Mouse (Mus musculus) v-Abl transformed pro-B cells (cell line): ENCODE results near the gene Sgsm2.

ENCODE experiments used
- in situ Hi-C, 2 experiments: fragments of 400-800 bp; cut with MboI; formaldehyde crosslinking; loops; one replicate each; pipeline ENCODE4 v1.15.1; 2025; ENCODE audit not compliant: unreplicated experiment in 2 of 2

Sgsm2 gene

DNA sequence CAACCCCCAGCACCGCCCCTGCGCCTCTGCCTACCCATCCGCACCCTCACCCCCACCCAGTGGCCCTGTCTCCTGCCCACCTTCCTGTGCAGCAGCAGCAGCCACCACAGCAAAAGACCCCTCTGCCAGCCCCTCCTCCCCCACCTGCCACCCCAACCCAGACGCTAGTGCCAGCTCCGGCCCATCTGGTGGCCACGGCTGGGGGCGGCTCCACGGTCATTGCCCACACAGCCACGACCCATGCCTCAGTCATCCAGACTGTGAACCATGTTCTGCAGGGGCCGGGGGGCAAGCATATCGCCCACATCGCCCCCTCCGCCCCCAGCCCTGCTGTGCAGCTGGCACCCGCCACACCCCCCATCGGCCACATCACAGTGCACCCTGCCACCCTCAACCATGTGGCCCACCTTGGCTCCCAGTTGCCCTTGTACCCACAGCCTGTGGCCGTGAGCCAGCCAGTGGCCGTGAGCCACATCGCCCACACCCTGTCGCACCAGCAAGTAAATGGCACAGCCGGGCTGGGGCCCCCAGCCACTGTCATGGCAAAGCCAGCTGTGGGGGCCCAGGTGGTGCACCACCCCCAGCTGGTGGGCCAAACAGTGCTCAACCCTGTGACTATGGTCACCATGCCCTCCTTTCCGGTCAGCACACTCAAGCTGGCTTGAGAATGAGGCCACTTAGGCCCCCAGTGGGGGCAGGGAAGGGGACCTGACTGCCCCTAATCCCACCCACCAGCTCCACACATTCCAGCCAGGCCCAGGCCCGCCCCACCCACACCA is 54.0 kb downstream of the Sgsm2 start:
- in situ Hi-C loops: loop anchor here (10.0 to 25.0 kb wide), 3 partner anchors 288 to 1656 kb away; partner anchors contain the start of genes Ctns (in 1 of the 2), Emc6 (in 1 of the 2), Shpk (in 1 of the 2) and Tax1bp3 (in 1 of the 2)

DNA sequence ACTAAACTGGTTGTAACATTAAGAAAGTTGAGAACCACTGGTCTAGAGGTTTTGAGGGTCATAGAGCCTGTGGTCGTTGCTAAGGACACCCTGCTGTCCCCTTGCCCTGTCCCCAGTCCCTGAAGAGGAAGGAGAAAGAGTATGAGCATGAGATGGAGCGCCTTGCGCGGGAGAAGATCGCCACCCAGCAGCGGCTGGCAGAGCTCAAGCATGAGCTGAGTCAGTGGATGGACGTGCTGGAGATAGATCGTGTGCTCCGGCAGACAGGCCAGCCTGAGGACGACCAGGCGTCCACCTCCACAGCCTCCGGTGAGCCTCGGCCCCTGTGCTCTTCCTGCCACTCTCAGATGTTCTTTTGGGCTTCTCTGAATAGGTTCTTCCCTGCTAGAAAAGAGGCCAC is 54.8 kb downstream of the Sgsm2 start:
- in situ Hi-C loops: loop anchor here (10.0 to 25.0 kb wide), 3 partner anchors 287 to 1655 kb away; partner anchors contain the start of genes Ctns (in 1 of the 2), Emc6 (in 1 of the 2), Shpk (in 1 of the 2) and Tax1bp3 (in 1 of the 2)

DNA sequence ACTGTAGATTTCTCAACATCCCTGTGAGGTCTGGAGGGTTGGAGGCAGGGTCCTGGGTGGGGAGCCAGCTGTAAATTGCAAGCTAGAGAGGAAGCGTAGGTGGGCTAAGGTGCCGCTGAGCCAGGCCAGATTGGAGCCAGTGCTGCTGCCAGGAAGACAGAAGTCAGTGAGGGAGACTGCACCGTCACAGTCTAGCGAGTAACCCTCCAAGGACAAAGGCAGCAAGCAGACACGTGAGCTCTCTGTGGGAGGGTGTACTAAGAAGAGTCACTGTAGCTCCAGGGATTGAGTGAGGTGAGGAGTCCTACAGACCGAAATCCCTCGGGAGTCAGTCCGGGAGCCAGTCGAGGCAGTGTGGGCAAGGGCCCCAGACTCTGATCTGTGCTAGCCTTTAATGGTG is 55.5 kb downstream of the Sgsm2 start:
- in situ Hi-C loops: loop anchor here (10.0 to 25.0 kb wide), 3 partner anchors 287 to 1654 kb away; partner anchors contain the start of genes Ctns (in 1 of the 2), Emc6 (in 1 of the 2), Shpk (in 1 of the 2) and Tax1bp3 (in 1 of the 2)

DNA sequence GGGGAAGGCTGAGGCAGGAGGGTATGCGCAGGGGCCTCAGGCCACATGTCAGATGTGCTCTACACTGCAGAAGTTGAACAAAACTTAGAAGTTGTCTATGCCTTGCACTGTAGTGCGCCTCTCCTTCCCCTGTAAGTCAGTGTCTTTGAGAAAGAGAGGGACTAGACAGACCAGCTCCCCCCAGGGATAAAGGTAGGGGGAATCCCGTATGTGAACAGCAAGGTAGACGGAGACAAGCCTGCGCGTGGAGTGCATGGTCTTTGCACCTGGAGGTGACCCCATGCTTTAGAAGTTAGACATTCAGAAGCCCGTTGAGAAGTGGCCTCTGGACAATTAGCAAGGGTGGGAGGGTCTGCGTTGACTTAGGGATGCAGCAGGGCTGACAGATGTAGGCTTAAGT is 56.1 kb downstream of the Sgsm2 start:
- in situ Hi-C loops: loop anchor here (10.0 to 25.0 kb wide), 3 partner anchors 286 to 1653 kb away; partner anchors contain the start of genes Ctns (in 1 of the 2), Emc6 (in 1 of the 2), Shpk (in 1 of the 2) and Tax1bp3 (in 1 of the 2)

DNA sequence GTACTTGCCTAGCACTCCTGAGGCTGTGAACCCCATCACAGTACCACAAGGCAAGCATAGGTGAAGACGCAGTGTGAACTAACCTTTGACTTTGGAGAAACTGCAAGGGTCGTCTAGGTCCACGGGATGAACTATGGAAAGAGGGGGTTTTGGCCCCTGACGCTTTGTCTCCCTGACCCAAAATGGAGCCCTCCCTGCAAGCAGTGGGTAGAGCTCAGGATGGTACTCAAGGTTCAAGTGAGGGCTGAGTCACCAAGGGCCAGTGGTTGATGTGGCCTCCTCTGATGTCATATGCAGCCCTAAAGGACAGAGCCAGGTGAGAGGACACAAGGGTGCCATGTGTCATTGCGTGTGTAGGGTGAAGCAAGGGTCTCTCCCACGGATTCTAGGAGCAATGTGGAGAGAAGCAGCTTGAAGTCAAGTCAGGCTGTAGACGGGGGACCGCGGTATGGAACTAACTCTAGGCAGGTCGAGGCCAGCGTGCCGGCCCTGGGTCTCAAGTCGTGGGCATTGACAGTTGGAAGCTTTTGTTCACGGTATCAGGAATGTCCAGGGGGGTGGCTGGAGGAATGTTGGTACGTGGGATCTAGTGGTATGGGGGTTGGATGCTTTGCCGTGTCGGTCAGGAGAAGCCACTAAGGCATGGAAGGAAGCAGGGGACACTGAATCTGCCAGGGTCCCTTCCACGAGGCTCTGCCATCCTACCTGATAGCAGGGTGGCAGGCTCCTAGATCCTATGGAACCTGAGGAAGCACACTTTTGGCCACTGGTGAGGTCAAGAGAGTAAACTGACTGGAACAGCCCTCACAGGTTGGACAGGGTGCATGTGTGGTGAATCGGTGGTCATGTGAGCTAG is 56.8 kb downstream of the Sgsm2 start:
- in situ Hi-C loops: loop anchor here (10.0 to 25.0 kb wide), 3 partner anchors 285 to 1653 kb away; partner anchors contain the start of genes Ctns (in 1 of the 2), Emc6 (in 1 of the 2), Shpk (in 1 of the 2) and Tax1bp3 (in 1 of the 2)

DNA sequence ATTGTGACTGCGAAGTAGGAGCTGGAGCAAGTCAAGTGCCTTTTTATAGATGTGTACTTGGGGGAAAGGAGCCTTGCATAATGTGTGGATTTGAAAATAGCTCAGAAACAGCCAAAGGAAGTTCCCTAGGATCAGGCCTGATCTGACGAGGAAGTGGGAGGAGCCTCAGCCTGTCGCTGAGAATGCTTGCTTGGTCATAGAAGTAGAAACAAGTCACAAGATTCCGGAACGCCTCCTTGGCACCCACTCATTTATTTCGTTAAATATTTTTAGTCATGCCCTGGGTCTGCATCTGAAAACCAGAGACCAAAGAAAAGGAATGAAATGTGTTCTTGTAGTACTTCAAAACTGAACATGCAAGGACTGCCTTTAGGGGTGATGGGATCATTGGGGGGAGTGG is 57.9 kb downstream of the Sgsm2 start:
- in situ Hi-C loops: loop anchor here in 1 of 2 experiments (25.0 kb wide), 1 partner anchor 1652 kb away; the partner anchor contains the start of genes Ctns, Emc6, Shpk and Tax1bp3

DNA sequence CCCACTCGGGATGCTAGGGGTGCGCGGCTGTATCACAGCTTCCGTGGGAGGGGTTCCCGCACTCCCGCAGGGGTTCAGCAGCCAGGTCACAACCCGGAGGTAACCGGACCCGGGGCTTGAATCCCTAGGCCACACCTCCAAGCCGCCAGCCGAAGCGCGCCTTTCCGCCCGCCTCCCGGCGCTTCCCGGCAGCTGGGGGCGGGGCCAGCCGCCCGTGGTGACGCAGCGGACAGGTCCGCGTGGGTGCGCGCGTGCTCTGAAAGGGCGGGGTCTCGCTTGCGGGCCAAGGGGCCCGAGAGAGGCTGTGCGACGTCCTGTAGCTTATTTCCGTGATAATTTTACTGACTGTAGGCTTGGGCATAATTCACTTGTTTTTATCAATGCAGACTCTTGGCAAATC is 58.4 kb downstream of the Sgsm2 start:
- in situ Hi-C loops: loop anchor here in 1 of 2 experiments (25.0 kb wide), 1 partner anchor 1651 kb away; the partner anchor contains the start of genes Ctns, Emc6, Shpk and Tax1bp3

DNA sequence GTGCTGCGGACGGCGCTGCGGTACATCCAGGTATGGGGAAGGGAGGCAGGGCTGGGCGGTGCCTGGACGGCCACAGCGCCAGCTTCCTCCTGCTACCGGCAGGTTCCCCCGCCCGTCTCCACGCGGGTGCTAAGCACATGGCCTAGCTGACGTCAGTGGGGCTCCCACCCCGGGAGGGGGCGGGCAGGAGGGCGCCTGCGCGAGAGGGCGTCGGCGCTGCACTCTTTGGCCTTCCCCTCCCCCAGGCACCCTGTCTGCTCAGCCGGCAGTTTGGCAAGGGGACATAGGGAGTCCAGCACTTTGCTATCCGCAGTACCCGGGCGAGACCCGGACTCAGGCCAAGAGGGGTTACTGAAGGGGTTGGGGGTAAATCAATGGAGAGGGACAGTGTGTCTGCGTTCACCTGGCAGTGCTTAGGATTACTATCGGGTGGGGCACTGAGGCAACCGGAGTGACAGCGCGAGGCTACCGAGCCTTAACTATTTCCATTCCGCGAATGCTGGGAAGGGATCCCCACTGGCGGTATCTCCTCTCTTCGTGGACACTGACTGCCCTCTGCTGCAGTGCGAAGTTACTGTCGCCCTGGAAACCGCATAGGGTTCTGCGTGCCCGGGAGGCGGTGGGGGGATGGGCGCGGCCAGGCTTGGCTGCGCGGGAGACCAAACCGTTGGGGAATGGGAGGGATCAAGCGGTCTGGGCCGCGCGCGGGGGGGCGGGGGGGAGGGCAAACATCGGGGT is 59.0 kb downstream of the Sgsm2 start:
- in situ Hi-C loops: loop anchor here in 1 of 2 experiments (25.0 kb wide), 1 partner anchor 1651 kb away; the partner anchor contains the start of genes Ctns, Emc6, Shpk and Tax1bp3

DNA sequence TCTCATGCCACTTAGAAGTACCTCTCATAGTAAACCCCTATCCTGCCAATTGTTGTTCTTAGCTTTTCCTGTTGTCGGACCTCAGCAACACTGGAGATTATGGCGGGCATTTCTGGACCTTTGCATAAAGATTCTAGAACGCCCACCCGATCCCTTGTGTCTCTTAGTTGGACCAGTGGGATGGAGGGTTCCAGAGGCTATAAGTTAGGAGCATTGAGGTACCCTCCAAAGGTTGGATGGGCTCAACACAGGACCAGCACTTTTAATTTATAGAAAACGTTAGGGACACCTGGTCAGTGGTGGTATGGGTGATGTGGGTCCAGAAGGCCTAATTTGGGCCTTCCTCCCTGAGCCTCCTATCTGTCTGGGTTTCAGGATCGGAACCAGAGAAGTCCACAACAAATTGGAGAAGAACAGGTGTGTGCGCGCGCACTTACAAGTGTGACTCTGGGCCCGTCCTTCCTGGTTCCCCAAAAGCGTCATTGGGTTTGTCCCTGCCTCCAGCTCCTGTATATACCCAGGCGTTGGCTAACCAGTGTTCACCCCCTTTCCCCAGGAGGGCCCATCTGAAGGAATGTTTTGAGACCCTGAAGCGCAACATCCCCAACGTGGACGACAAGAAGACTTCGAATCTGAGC is 59.7 kb downstream of the Sgsm2 start:
- in situ Hi-C loops: loop anchor here in 1 of 2 experiments (25.0 kb wide), 1 partner anchor 1650 kb away; the partner anchor contains the start of genes Ctns, Emc6, Shpk and Tax1bp3

DNA sequence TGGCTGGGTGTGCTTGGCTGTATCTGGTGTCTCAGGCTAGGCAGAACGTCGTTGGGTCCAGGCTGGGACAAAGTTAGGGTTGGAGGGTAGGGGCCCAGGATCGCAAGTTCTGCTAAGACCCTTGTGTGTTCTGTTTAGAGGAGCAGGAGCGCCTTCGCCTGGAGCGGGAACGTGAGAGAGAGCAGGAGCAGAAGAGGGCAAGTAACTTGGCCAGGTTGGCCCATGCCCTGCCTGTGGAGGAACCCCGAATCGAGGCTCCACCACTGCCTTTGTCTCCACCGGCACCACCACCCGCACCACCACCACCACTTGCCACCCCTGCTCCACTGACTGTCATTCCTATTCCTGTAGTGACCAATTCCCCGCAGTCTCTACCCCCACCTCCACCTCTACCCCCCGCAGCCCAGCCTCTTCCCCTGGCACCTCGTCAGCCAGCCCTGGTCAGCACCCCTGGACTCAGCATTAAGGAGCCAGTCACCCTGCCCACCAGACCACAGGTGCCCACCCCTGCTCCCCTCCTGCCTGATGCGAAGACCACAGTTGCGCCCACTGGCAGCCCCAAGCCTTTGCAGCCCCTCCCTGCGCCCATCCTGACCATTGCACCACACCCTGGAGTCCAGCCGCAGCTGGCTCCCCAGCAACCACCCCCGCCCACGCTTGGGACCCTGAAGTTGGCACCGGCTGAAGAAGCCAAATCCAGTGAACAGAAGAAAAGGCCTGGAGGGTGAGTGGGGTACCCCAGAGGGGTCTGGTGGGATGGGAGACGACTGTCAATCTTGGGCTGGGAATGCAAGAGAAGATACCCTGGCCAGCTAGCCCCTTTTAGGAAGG is 60.4 kb downstream of the Sgsm2 start:
- in situ Hi-C loops: loop anchor here in 1 of 2 experiments (25.0 kb wide), 1 partner anchor 1649 kb away; the partner anchor contains the start of genes Ctns, Emc6, Shpk and Tax1bp3

DNA sequence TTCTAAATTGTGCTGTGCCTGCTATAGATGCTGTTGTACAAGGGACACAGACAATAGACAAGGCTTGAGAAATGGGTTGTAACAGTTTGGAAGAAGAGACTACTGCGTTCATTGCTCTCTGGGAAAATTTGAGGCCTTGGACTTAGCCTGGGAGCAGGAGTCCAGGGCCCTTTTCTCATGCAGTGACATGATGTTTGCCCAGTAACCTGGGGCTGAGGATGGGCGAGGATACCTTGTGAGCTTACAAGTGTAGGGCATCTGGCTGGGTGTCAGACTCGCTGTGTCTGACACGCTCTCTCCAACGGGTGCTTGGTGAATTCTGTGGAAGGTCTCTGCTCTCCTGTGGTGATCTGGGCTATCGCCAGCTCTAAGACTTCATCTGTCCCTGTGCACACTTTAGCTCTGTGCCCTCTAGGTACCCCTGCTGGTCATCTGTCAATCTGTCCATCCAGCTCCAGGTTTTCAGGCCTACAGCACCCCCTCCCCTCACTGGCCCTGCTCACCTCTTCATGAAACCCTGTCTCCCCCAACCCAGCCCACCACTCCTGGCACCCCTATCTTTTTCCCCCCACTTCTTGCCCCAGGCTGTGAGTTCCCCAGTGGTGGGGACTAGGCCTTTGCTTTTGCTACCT is 61.2 kb downstream of the Sgsm2 start:
- in situ Hi-C loops: loop anchor here in 1 of 2 experiments (25.0 kb wide), 1 partner anchor 1648 kb away; the partner anchor contains the start of genes Ctns, Emc6, Shpk and Tax1bp3

DNA sequence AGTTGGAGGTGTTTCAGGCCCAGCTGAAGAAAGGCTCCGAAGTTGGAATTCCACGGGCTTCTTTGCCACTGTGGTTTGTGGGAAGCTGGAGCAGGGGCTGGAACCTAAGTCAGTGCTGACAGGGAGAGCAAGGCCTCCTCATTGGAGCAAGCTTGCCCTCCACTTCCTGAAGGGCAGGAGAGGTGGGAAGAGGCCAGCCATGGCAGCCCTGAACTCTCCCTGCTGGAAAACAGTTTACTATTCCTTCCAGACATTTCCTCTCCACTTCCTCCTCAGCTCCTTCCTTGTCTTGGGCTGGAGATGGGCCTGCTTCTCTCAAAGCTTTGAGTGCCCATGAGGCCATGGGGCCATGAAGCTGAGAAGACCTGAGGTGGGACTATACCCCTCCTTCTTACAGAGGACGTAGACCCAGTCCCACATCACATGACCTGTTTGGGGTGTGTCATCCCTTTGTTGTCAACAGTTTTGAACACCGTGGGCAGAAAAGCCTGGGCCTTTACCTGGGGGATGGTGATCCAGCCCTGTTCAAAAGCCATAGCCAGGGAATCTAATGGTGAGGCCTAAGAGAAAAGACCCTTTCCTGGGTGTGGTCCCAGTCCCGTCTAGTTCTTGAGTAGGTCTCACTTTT is 62.1 kb downstream of the Sgsm2 start:
- in situ Hi-C loops: loop anchor here in 1 of 2 experiments (25.0 kb wide), 1 partner anchor 1647 kb away; the partner anchor contains the start of genes Ctns, Emc6, Shpk and Tax1bp3

DNA sequence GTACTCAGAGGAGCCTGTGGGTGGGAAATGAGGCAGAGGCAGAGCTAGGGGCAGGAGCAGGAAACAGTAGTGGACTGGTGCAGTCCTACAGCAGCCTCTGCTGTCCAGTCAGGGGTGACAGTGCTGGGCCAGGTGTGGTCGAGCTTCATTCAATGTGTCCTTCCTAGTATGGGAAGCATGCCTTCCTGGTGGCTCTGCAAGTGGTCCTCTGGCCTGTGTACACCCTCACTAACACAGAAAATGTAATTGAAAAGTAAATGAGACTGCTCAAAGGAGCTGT is 62.6 kb downstream of the Sgsm2 start:
- in situ Hi-C loops: loop anchor here in 1 of 2 experiments (25.0 kb wide), 1 partner anchor 1647 kb away; the partner anchor contains the start of genes Ctns, Emc6, Shpk and Tax1bp3

DNA sequence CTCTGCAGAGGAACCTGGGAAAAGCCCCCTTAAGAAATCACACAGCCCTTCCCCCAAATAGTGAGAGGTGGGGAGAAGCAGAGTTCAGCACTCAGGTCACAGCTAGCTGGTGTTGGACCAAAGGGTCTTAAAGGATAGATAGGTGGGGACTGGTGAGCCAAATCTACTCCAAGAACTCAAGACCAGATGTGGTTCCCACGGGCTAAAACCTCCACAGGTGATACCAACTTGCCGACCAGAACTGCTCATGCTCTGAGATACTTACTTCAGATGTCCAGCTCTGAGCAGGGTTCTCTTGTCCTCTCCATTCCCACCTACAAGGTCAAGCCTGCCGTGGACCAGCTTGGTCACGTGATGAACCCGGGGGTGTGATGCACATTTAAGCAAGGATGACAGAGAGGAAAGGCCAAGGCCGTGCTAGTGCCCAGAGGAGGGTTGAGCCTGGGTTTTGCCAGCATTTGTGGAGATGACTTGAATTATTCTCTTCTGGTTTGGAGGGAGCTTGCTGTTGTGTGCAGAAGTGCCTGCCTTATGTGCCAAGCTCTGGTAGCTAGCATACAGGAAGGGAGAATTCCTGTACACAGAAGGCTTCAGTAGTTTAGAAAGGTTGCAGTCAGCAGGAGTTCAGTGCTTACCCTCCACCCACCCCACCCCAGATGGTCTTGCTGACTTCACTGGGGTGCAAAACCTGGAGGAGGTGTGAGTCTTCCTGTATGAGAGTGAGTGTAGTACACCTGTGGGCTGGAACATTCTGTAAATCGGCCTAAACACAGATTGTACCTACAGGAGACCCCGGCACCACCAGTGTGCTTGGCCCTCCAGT is 63.1 kb downstream of the Sgsm2 start:
- in situ Hi-C loops: loop anchor here in 1 of 2 experiments (25.0 kb wide), 1 partner anchor 1646 kb away; the partner anchor contains the start of genes Ctns, Emc6, Shpk and Tax1bp3

DNA sequence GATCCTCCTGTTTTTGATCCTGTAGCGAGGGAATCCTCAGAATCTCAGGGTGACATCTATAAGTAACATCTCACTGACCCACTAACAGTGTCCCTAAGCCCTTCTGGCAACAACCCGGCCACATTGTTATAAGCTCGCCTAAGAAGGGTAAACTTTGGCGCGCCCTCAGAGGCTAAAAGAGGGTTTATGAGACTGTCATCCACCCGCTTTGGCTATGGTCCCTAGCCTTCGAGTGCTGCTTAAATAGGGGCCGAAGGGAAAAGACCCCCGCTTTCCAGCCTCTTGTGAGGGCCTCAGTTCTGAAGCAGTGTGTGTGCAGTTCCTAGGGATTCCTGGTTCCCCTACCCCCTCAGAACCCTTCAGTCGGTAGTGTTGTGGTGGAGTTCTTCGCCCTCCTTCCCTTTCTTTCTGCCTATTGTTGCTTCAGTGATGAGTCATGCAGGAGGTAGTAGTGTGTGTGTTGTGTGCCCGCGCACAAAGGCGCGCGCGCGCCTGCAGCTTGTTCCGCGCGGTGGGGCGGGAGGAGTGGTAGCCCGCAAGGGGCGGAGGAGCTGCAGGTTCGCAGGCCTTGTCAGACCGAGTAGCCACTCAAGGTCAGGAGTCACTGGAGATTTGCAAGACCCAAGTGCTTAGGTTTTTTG is 64.2 kb downstream of the Sgsm2 start:
- in situ Hi-C loops: loop anchor here in 1 of 2 experiments (25.0 kb wide), 1 partner anchor 1645 kb away; the partner anchor contains the start of genes Ctns, Emc6, Shpk and Tax1bp3
